Mouse (Mus musculus): Measurements from ENCODE around the gene Morf4l1. TPM values are rescaled to one million over a fixed set of nuclear protein-coding genes. Genes with fewer than 3 reads are reported as not detected.
"Not testable (repeated sequence)": the region's sequence is repeated elsewhere in the genome, so short reads cannot be mapped to it uniquely, and the experiment has no call there.

The Morf4l1 gene
- polyA plus RNA-seq, 1 experiment: 399 TPM

- DNase-seq (ENCODE audit: low spot score): no peak
Observed at GRCm38 (mm10) chr9:90060574-90060875, 54.0 kb downstream of the Morf4l1 start.

- no peak for DNase-seq (ENCODE audit: low spot score)
Observed at GRCm38 (mm10) chr9:90059828-90060573, 54.6 kb downstream of the Morf4l1 start.

- DNase-seq (ENCODE audit: low spot score): no peak
Observed at GRCm38 (mm10) chr9:90056716-90057115, 57.9 kb downstream of the Morf4l1 start.

GRCm38 (mm10) chr9:90055911-90056310 lies 58.7 kb downstream of the Morf4l1 start:
- DNase-seq (ENCODE audit: low spot score): no peak

GRCm38 (mm10) chr9:90055409-90055808 lies 59.2 kb downstream of the Morf4l1 start:
- DNase-seq (ENCODE audit: low spot score): no peak

- DNase-seq (ENCODE audit: low spot score): peak; percentile 75
Observed at GRCm38 (mm10) chr9:90054371-90055145, 60.0 kb downstream of the Morf4l1 start.

- DNase-seq (ENCODE audit: low spot score): no peak
Observed at GRCm38 (mm10) chr9:90053852-90054251, 60.7 kb downstream of the Morf4l1 start, which contains the start of gene Ctsh. Gene Ctsh (plus strand): TSS chr9:90054152.

GRCm38 (mm10) chr9:90047937-90048627 lies 66.5 kb downstream of the Morf4l1 start:
- DNase-seq (ENCODE audit: low spot score): no peak

GRCm38 (mm10) chr9:90045191-90045590 lies 69.4 kb downstream of the Morf4l1 start:
- no peak for DNase-seq (ENCODE audit: low spot score)

- DNase-seq (ENCODE audit: low spot score): not testable (repeated sequence)
Observed at GRCm38 (mm10) chr9:90042906-90043305, 71.7 kb downstream of the Morf4l1 start.

Other genes starting within 250 kb of the Morf4l1 start
- gene Rasgrf1, start 204.9 kb downstream of the Morf4l1 start, polyA plus RNA-seq (2012; rRNA removed): 1.1 TPM in 2 replicates
- 183 and 230 TPM in 2 replicates for gene Ctsh, start 60.6 kb downstream of the Morf4l1 start, polyA plus RNA-seq (2012; rRNA removed)
- gene Adamts7, start 48.3 kb upstream of the Morf4l1 start, polyA plus RNA-seq (2012; rRNA removed): 5.9 and 6.4 TPM in 2 replicates
- gene Tbc1d2b, start 156.0 kb upstream of the Morf4l1 start, polyA plus RNA-seq (2012; rRNA removed): 43.5 and 47.9 TPM in 2 replicates

All from urinary bladder, adult 2 months (tissue).